Mouse (Mus musculus) heart, postnatal 10 days (tissue): Measurements from ENCODE around the gene Gfap. TPM values are rescaled to one million over a fixed set of nuclear protein-coding genes. Genes with fewer than 3 reads are reported as not detected.

Source experiments
- DNase-seq, 2 experiments: peaks; one replicate each; pipeline ENCODE4 v3.0.0; 2021
- intact Hi-C: fragments of 180-260 bp; cut with DNase I; formaldehyde crosslinking; loops from one replicate; pipeline ENCODE4 v1.15.1; 2025
- total RNA-seq, 2 experiments: library from RNA; stranded (reverse); gene quantifications; 2 replicates each; pipeline ENCODE4 v1.2.3; 2021

The Gfap gene
- under 1 TPM; 0.17 to 0.25 TPM for total RNA-seq

DNA sequence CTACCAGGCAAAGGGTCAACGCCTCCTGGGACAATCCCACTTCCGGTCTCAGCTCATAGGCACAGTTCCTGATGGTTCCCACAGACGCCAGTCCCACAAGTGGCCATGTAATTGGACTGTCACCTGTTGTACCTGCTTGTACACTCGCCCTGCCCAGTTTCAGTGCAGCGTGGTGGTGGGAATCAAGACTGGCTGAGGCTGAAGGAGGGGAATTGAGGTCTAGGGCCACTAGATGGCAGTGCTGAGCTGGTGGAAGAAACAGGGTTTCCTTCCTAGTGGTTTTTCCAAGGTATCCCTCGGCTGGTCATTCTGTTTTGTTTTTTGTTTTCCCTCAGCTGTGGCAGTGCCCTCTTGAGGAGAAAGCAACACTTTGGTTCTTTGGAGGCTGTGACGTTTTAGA lies at the start of gene Gfap:
Gene Gfap, minus strand, starts transcription at position 150 of the 400 bp plus-strand sequence.
- peak; percentile 85 to 90 for DNase-seq
- intact Hi-C loops: loop anchor here (1.0 kb wide), 2 partner anchors 93 to 154 kb away; no protein-coding TSS in a partner anchor

DNA sequence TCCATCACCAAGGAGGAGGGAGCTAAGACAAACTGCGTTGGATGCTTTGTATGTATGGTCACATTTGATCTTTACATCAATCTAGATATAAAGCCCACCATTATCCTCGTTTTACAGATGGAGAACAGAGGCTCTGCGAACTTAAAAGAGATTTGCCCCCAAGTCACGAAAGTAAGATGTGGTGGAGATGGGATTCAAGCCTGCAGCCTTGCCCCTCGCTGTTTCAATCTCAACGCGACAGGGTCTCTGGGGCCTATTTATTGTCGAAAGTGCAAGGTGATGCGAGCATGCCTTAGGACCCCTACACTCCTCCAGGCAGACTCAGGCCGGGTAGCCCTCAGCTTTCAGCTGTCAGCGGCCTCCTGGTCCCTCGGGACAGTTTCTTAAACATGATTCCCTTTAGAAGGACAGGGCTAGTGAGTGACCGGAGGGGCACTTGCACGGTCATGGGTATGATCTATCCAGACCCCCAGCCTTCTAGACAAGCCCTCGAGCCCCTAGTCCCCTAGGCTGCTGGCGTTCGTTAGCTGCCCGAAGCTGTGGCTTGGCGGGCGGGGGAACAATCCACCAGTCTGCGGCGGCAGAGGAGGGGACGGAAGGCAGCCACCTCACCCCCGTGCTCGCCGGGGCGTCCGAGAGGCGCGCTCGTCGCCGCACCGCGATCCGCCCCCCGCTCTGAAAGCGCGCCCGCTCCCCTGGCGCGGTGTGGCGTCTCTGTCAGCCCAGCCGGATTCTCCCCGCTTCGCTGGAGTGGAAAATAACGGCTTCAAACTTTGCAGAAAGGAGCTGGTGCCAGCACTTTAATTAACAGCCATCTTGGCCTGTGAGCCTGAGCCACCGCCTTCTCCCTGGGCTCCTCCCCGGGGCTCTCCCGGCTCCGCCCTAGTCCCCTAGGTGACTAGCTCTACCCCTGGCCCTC lies 47.6 kb upstream of the Gfap start:
- intact Hi-C loops: loop anchor here (5.0 kb wide), 1 partner anchor 44 kb away; no protein-coding TSS in a partner anchor
- peak; percentile 52 to 57 for DNase-seq

DNA sequence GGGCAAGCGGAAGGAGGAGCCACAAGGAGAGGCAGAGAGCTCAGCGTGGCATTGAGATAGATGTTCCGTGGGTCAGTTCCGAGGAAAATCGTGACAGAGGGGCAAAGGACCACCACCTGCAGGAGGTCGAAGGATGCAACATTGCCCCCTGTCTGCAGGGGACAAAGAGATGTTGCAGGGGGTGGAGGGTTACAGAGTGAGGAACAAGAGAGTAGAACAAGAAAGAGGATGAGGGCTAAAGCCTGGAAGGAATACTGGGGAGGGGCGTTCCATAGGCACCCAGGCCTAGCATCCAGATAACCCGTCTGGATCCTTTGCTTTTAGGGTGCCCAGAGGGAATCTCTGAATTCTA lies 46.3 kb upstream of the Gfap start:
- no peak for DNase-seq
- intact Hi-C loops: loop anchor here (5.0 kb wide), 1 partner anchor 45 kb away; no protein-coding TSS in a partner anchor

GRCm38 (mm10) chr11:102946265-102946991 lies 45.7 kb upstream of the Gfap start, which contains the start of gene C1ql1:
C1ql1 (minus strand) TSS chr11:102946688.
- DNase-seq: peak; percentile 84 to 87
- intact Hi-C loops: loop anchor here (5.0 kb wide), 1 partner anchor 46 kb away; no protein-coding TSS in a partner anchor

DNA sequence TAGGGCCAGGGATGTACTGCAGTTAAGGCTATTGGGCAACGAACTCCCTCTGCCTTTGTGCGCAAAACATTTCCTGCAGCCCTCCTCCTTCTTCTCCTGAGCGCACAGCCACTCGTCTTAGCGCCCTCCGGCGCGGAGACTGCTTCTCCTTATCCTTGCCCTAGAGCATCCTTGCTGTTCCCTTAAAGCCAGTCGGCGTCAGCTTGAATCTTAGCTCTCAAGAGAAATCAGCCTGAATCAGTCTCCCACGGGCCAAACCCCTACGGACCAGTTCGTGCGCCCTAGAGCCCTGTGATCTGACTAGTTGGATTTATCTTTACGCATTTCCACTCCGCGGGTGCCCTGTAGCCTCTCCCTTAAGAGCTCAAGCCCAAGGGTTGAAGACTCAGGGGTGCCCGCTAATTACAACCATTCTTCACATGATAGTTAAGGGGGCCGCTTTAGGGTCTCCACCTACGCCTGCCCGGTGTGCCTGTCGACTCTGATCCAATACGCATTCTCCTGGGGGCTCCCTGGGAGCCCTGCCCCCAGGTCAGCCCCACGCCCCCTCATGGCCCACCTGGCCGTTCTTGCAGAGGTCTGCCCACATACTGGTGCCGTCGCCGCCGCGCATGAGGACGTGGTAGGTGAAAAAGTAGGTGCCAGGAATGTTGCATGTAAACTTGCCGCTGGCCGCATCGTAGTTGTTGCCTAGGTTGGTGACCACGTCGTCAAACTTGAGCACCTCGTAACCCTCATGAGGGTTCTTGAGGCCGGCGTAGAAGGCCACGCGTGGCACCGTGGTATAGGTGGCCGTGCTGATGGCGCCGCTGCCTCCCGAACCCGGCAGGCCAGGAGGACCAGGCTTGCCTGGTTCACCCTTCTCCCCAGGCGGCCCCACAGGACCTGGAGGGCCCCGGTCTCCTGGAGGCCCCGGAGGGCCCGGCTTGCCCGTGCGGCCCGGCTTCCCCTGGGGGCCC lies 44.9 kb upstream of the Gfap start:
- intact Hi-C loops: loop anchor here (5.0 kb wide), 1 partner anchor 47 kb away; no protein-coding TSS in a partner anchor
- no peak for DNase-seq

GRCm38 (mm10) chr11:102941236-102941635 lies 40.5 kb upstream of the Gfap start:
- DNase-seq: no peak
- intact Hi-C loops: no loop called here

- DNase-seq: no peak
These were observed 38.4 kb upstream of the Gfap start for GRCm38 (mm10) chr11:102939024-102939675.

DNA sequence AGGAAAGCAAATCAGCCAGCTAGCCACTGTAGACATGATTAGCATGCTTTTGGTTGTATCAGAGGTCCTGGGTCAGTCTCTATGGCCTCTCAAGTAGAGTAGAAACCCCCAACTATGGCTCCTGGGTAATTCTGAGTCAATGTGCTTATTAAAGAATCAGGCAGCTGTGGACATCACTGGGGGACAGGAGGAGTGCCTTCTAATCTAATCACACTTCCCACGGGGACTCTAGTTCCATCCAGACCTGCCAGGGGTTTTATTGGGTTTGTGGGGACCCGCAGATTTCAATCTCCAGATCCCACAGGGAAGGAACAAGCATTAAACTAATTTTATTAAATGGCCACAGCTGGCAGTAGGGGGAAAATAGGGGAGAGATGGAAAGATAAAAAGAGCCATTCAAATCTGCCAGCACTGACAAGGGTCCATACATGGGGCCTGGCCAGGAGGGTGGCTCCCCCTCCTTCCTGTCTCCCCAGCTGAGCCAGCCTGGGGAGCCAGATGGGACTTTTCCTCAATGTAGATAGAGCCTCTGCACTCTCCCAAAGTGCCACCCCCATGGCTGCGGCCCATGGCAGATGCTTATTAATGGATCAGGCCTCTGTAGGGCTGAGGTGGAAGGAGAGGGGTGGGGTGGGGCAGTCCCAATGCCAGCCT lies 36.9 kb upstream of the Gfap start:
- intact Hi-C loops: no loop called here

More at GRCm38 (mm10) chr11:102939024-102939675, 38.4 kb upstream of the Gfap start:
- intact Hi-C loops: no loop called here

DNA sequence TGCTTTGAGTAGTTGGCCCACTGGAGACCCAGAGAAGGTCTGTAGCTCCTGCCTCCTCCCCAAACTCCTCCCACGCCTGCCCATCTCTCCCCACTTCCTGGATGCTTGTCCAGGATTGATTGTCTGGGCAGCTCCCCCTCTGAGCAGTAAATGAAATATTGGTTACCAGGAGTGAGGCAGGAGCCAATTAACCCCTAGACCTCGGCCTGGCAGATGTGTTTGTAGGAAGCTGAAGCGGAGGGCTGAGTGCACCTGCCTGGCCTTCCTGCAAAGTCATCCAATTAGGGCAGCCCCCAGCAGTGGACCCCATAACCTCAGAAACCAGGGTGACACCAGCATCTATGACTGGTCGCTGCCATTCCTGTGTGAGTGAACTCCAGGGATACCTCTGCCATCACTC lies 35.6 kb upstream of the Gfap start:
- intact Hi-C loops: no loop called here

More for the DNA sequence above, 36.9 kb upstream of the Gfap start:
- DNase-seq: no peak

DNA sequence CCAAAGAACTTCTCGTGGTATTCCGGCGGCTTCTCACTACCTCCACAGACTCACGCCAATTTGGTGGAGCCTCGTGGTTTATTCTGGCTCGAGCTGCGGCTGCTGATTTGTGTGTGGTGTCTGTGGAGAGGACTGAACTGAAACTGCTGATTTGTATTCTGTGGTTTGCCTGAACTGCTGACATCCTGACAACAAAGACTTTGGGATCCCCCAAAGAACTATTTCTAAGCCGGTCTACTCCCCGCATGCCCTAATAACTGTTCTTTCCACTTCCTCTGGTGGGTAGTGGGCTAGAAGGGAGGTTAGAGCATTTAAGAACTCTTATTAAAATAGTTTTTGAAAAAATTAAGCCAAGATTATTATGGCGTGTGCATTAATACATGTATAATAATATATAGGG lies 30.0 kb upstream of the Gfap start:
- DNase-seq: no peak
- intact Hi-C loops: no loop called here

More for the DNA sequence above, 35.6 kb upstream of the Gfap start:
- no peak for DNase-seq

GRCm38 (mm10) chr11:102925351-102925717 lies 24.6 kb upstream of the Gfap start:
- intact Hi-C loops: no loop called here
- no peak for DNase-seq

DNA sequence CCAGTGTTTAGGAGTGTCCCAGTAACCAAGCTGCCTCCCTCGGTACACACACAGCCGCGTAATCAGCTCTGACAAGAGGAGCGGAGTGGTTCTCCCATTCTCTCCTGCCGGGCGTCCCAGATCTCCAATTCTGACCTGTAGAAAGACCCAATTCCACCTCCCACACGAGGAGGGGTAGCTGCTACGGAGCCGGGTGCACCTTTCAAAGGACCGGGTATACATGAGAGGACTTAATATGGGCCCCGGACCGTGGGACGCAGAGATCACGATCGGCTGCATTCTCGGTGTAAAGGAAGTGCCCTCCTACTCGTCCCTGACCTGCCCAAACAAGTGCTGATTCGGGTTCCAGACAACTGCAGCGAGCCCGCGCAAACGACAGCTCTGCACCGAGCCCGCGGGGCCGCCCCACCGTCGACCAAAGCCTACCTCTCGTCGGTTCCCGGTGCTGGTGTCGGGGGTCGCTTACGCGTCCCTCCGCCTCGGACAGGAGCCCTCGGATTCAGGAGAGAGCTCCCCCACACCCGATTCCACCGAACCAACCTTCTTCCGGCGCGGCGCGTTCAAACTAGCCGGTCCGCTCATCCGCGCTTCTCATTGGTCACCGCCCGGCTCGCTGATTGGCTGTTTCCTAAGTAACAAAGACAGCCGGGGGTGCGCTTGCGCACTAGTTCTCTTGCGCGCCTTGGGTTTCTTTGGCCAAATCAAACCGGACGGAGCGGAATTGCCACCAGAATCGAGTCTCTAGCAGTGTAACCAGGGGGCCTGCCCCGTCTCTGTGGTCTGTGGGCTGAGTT lies 24.0 kb upstream of the Gfap start, which contains the start of gene Kif18b:
Gene Kif18b, minus strand, starts transcription at position 568 of the 794 bp plus-strand sequence.
- intact Hi-C loops: no loop called here
- peak; percentile 95 for DNase-seq

DNA sequence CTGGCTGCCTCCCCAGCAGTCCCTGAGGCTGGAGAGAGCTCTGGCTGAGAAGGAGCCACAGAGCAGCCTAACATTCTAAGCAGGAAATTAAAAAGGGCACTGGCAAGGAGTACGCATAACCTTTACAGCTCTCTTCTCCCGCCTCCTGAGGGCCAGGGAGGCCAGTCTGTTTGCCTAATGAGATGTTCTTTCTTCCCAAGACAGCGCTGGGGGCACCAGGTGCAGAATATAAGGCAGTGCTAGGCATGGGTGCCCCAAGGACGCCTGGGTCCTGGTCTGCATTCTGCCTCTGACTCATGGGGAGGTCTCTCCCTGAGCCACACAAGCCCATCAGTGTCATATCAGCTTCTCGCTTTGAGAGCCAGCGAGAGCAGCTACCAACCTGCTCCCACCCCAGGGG lies 20.8 kb upstream of the Gfap start:
- intact Hi-C loops: no loop called here
- DNase-seq: no peak

GRCm38 (mm10) chr11:102918077-102918476 lies 17.4 kb upstream of the Gfap start:
- intact Hi-C loops: no loop called here

GRCm38 (mm10) chr11:102915380-102915779 lies 14.7 kb upstream of the Gfap start:
- no peak for DNase-seq
- intact Hi-C loops: no loop called here

More at GRCm38 (mm10) chr11:102918077-102918476, 17.4 kb upstream of the Gfap start:
- no peak for DNase-seq

DNA sequence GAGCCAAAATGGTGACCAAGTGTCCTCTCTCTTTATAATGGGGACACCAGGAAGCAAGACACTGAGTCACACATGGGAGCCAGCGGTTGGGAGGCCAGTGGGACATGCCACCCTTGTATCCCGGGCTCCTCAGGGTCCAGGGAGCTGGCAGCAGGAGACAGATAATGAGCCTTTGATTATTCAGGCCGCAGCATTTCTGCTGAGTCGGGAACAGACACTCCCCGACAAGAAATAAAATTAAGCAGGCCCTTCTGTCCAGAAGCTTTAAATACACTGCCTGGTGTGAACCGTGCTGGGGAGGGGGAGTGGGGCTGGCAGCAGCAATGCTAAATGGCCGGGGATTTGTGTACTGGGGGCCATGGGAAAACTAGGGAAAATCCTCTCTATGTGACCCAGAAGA lies 10.7 kb upstream of the Gfap start:
- DNase-seq: no peak
- intact Hi-C loops: no loop called here

DNA sequence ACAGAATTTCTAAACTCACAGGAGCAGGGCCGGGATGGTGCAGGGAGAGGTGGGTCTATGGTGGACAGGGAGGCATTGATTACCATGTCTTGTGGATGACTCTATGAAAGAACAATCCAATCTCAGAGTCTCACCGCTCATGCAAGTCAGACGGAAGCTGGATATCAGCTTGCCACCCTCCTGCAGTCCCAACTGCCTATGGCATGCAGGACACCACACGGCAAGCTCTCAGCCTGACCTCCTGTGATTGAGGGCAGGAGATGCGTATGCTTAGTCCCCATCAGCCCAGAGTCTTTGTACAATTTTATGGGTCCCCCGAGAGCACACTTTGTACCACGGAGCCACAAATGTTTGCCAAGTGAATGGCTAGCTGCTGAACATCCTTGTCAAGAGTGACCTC lies 2.9 kb upstream of the Gfap start:
- DNase-seq: no peak
- intact Hi-C loops: no loop called here

- intact Hi-C loops: no loop called here
- no peak for DNase-seq
These were observed 1.4 kb upstream of the Gfap start for GRCm38 (mm10) chr11:102902107-102902506.
